Comparison of ENCODE assay signal across 8 mouse cellular contexts in the genomic region with DNA sequence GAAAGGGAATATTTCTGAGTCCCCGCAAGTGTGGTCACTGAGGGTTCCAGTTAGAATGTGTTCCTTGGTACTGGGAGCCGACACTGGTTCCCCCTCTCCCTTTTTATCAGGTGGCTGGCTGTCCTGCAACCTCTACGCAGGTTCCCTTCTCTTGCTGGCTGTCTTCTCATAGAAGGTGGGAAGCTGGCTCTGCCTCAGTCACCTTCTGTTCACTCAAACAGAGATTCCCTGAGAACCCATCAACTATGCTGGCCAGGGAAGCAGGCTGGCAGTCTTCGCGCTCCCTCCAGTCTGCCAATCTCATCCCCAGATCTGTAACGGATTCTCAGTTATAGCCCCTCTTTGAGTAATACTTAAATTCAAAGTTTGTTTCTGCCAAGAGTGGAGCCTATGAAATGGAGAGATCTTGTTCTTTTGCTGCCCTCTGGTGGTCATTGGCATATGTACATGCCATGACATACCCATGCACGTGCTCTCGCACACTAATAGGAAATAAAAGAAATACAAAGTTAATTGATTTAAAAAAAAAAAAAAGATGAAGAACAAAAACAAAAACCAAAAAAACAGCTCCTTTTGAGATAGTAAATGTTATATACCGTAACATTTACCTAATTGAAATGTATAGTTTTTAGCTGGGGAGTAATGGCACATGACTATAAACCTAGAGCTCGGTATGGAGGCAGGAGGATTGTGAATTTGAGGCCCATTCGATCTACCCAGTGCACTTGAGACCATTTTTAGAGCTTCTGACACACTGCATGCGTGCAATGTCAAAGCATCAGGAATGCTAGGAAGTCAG. TPM values are rescaled to one million over a fixed set of nuclear protein-coding genes. Genes with fewer than 3 reads are reported as not detected.
DNase-seq lines count a peak whose midpoint lies in the region; ATAC-seq and TF ChIP-seq lines count a peak whose summit lies in the region.

No protein-coding gene starts in this region.

- H3K36me3 ChIP-seq in heart, embryonic 13.5 days, result no peaks in the 10 kb centered on the region
- H3K36me3 ChIP-seq in liver, embryonic 13.5 days, result no peaks in the 10 kb centered on the region
- H3K36me3 ChIP-seq in neural tube, embryonic 13.5 days, result no peaks in the 10 kb centered on the region

- WGBS in heart, embryonic 13.5 days, result 32% methylated on average over 12 of the region's 12 CpGs
- 30% methylated on average over 12 of the region's 12 CpGs for WGBS in liver, embryonic 13.5 days (ENCODE audit: insufficient replicate concordance)
- WGBS in neural tube, embryonic 13.5 days, result 38% methylated on average over 12 of the region's 12 CpGs

- no peak for ATAC-seq in heart, embryonic 13.5 days (ENCODE audit: extremely low read depth, insufficient number of reproducible peaks, low FRiP score, low TSS enrichment)
- peak; percentile 62 for ATAC-seq in liver, embryonic 13.5 days (ENCODE audit: low read depth)
- peak; percentile 74; the same call in 1 of the 2 replicates for ATAC-seq in neural tube, embryonic 13.5 days (ENCODE audit: low read depth)

- peak; percentile 39; the same call in 1 of the 2 replicates for TF ChIP-seq CTCF in embryonic fibroblast, embryonic 13.5 days (IDR thresholded peaks at IDR 0.05; ENCODE audit: borderline replicate concordance, insufficient read depth, low read length)

- no peak for TF ChIP-seq POLR2A in embryonic fibroblast, embryonic 13.5 days (IDR thresholded peaks at IDR 0.05; ENCODE audit: low read depth, low read length)

- no peak overlapping the region for H3K27ac ChIP-seq in embryonic fibroblast, embryonic 13.5 days (ENCODE audit: insufficient read depth, low read length)
- no peak overlapping the region for H3K27ac ChIP-seq in heart, embryonic 13.5 days (replicated peaks)
- no peak overlapping the region for H3K27ac ChIP-seq in liver, embryonic 13.5 days
- no peak overlapping the region for H3K27ac ChIP-seq in neural tube, embryonic 13.5 days (replicated peaks)

- H3K27me3 ChIP-seq in heart, embryonic 13.5 days (replicated peaks), result no peaks in the 10 kb centered on the region; the same call in 1 of the 2 replicates
- H3K27me3 ChIP-seq in liver, embryonic 13.5 days, result no peaks in the 10 kb centered on the region
- H3K27me3 ChIP-seq in neural tube, embryonic 13.5 days, result no peaks in the 10 kb centered on the region

- 0 out of 2 replicates have a peak overlapping the region, but pooled peaks have one; percentile 0 for H3K9ac ChIP-seq in heart, embryonic 13.5 days
- H3K9ac ChIP-seq in liver, embryonic 13.5 days, result no peak overlapping the region; the same call in 1 of the 2 replicates
- H3K9ac ChIP-seq in neural tube, embryonic 13.5 days, result no peak overlapping the region

- no peak overlapping the region for H3K4me3 ChIP-seq in embryonic fibroblast, embryonic 13.5 days (ENCODE audit: insufficient read depth, low read length)
- H3K4me3 ChIP-seq in heart, embryonic 13.5 days, result no peak overlapping the region
- no peak overlapping the region for H3K4me3 ChIP-seq in liver, embryonic 13.5 days (replicated peaks)
- no peak overlapping the region for H3K4me3 ChIP-seq in neural tube, embryonic 13.5 days

- H3K4me1 ChIP-seq in embryonic fibroblast, embryonic 13.5 days (ENCODE audit: control insufficient read depth, insufficient read depth, low read length), result peaks cover 8% of the 10 kb centered on the region
- peaks cover 19% of the 10 kb centered on the region for H3K4me1 ChIP-seq in heart, embryonic 13.5 days
- H3K4me1 ChIP-seq in liver, embryonic 13.5 days (replicated peaks), result peaks cover 18% of the 10 kb centered on the region
- H3K4me1 ChIP-seq in neural tube, embryonic 13.5 days (replicated peaks), result no peaks in the 10 kb centered on the region

- no peaks in the 10 kb centered on the region for H3K9me3 ChIP-seq in heart, embryonic 13.5 days
- no peaks in the 10 kb centered on the region for H3K9me3 ChIP-seq in liver, embryonic 13.5 days (replicated peaks)
- no peaks in the 10 kb centered on the region for H3K9me3 ChIP-seq in neural tube, embryonic 13.5 days

- DNase-seq in CD4-positive, CD25-positive, alpha-beta regulatory T cell, adult 2 months (ENCODE audit: low read depth, low spot score), result peak; percentile 91
- peak; percentile 73 to 85 for DNase-seq in adrenal gland, postnatal 36 days
- DNase-seq in kidney, postnatal 14 days, result peak; percentile 88
- DNase-seq in liver, embryonic 13.5 days, result peak; percentile 53
- peak; percentile 52 for DNase-seq in testis, postnatal 14 days (ENCODE audit: low spot score)

- no peak overlapping the region for H3K4me2 ChIP-seq in heart, embryonic 13.5 days
- no peak overlapping the region for H3K4me2 ChIP-seq in liver, embryonic 13.5 days
- H3K4me2 ChIP-seq in neural tube, embryonic 13.5 days, result no peak overlapping the region

RNA-seq across cellular contexts. Expression of gene Cxcl10, which starts 33.1 kb away (rescaled TPM):
- 1 to 10 TPM in 1 of 2 experiments, under 1 TPM in 1; 0.43 to 1.2 TPM for total RNA-seq in adrenal gland, postnatal 36 days (2021)
- polyA plus RNA-seq in embryonic fibroblast, embryonic 13.5 days (2011; ENCODE audit: insufficient read length, low read depth, missing spikeins), result 6.1 and 7.7 TPM in 2 replicates
- 1.6 and 2.0 TPM in 2 replicates for polyA plus RNA-seq in heart, embryonic 13.5 days (2015; fragmentation: Nextera tagmentation; extraction: Ambion mirVana)
- 8.4 and 11.5 TPM in 2 replicates for polyA plus RNA-seq in liver, embryonic 13.5 days (2015; fragmentation: Nextera tagmentation; extraction: Ambion mirVana)
- polyA plus RNA-seq in neural tube, embryonic 13.5 days (2015; fragmentation: Nextera tagmentation; extraction: Ambion mirVana), result 1.0 TPM in 1 of 2 replicates, not detected in the other

RNA-seq across cellular contexts. Expression of gene Art3, which starts 50.1 kb away (rescaled TPM):
- total RNA-seq in adrenal gland, postnatal 36 days (2021), result 10 to 100 TPM; 56.8 to 62.4 TPM
- not detected in 2 replicates for polyA plus RNA-seq in embryonic fibroblast, embryonic 13.5 days (2011; ENCODE audit: insufficient read length, low read depth, missing spikeins)
- 35.4 and 36.2 TPM in 2 replicates for polyA plus RNA-seq in heart, embryonic 13.5 days (2015; fragmentation: Nextera tagmentation; extraction: Ambion mirVana)
- polyA plus RNA-seq in liver, embryonic 13.5 days (2015; fragmentation: Nextera tagmentation; extraction: Ambion mirVana), result 1.3 and 1.9 TPM in 2 replicates
- polyA plus RNA-seq in neural tube, embryonic 13.5 days (2015; fragmentation: Nextera tagmentation; extraction: Ambion mirVana), result 12.4 and 13.1 TPM in 2 replicates

RNA-seq across cellular contexts. Expression of gene Nup54, which starts 53.3 kb away (rescaled TPM):
- total RNA-seq in adrenal gland, postnatal 36 days (2021), result 10 to 100 TPM; 28.4 to 31.3 TPM
- polyA plus RNA-seq in embryonic fibroblast, embryonic 13.5 days (2011; ENCODE audit: insufficient read length, low read depth, missing spikeins), result 31.6 and 44.3 TPM in 2 replicates
- polyA plus RNA-seq in heart, embryonic 13.5 days (2015; fragmentation: Nextera tagmentation; extraction: Ambion mirVana), result 35.8 and 39.4 TPM in 2 replicates
- 39.6 and 45.0 TPM in 2 replicates for polyA plus RNA-seq in liver, embryonic 13.5 days (2015; fragmentation: Nextera tagmentation; extraction: Ambion mirVana)
- polyA plus RNA-seq in neural tube, embryonic 13.5 days (2015; fragmentation: Nextera tagmentation; extraction: Ambion mirVana), result 43.7 and 50.4 TPM in 2 replicates

RNA-seq across cellular contexts. Expression of gene Cxcl9, which starts 53.9 kb away (rescaled TPM):
- 1 to 10 TPM; 1.1 to 2.5 TPM for total RNA-seq in adrenal gland, postnatal 36 days (2021)
- 0.17 and 0.23 TPM in 2 replicates for polyA plus RNA-seq in embryonic fibroblast, embryonic 13.5 days (2011; ENCODE audit: insufficient read length, low read depth, missing spikeins)
- 0.05 TPM in 1 of 2 replicates, not detected in the other for polyA plus RNA-seq in heart, embryonic 13.5 days (2015; fragmentation: Nextera tagmentation; extraction: Ambion mirVana)
- polyA plus RNA-seq in liver, embryonic 13.5 days (2015; fragmentation: Nextera tagmentation; extraction: Ambion mirVana), result 0.05 TPM in 1 of 2 replicates, not detected in the other
- not detected in 2 replicates for polyA plus RNA-seq in neural tube, embryonic 13.5 days (2015; fragmentation: Nextera tagmentation; extraction: Ambion mirVana)
